Mouse (Mus musculus) spleen, adult 2 months (tissue): ENCODE measurements around the gene Ensa. TPM values are rescaled to one million over a fixed set of nuclear protein-coding genes. Genes with fewer than 3 reads are reported as not detected.
"Not testable (repeated sequence)": the region's sequence is repeated elsewhere in the genome, so short reads cannot be mapped to it uniquely, and the experiment has no call there.

Source experiments
- DNase-seq, 2 experiments: peaks; one replicate each; pipeline versions ENCODE4 v3.0.0 to v3.0.0-alpha.2; 2012 to 2021; ENCODE audit warnings: low spot score in 2 of 2, low read depth in 1 of 2
- H3K27ac ChIP-seq: fragments of 200-500 bp; 2 replicates; pipeline ENCODE4 v1.5.1; 2012; ENCODE audit warnings: low read length, inconsistent platforms; ENCODE audit not compliant: insufficient read depth
- H3K27me3 ChIP-seq: fragments of 200-500 bp; 2 replicates; pipeline ENCODE4 v1.6.1; 2012; ENCODE audit warnings: mild to moderate bottlenecking, moderate library complexity, low read length, inconsistent platforms; ENCODE audit not compliant: control insufficient read depth, insufficient read depth
- H3K36me3 ChIP-seq: fragments of 200-500 bp; 2 replicates; pipeline ENCODE4 v1.6.1; 2012; ENCODE audit warnings: mild to moderate bottlenecking, low read length, inconsistent platforms; ENCODE audit not compliant: control insufficient read depth, insufficient read depth
- H3K4me1 ChIP-seq: fragments of 200-500 bp; 2 replicates; pipeline ENCODE4 v1.6.1; 2011; ENCODE audit warnings: inconsistent platforms; ENCODE audit not compliant: control insufficient read depth, insufficient read depth, insufficient read length
- H3K4me3 ChIP-seq: fragments of 200-500 bp; 2 replicates; pipeline ENCODE4 v1.5.1; 2011; ENCODE audit warnings: mild to moderate bottlenecking, inconsistent platforms; ENCODE audit not compliant: insufficient read depth, insufficient read length; ENCODE audit errors: extremely low read depth
- CTCF ChIP-seq: fragments of 200-500 bp; IDR thresholded peaks from 2 replicates; pipeline ENCODE4 v1.5.1; 2011; ENCODE audit warnings: mild to moderate bottlenecking, inconsistent platforms; ENCODE audit not compliant: insufficient read depth, insufficient read length, insufficient replicate concordance; ENCODE audit errors: extremely low read depth
- POLR2A ChIP-seq: fragments of 200-500 bp; IDR thresholded peaks from 2 replicates; pipeline ENCODE4 v1.6.1; 2011; ENCODE audit warnings: low read depth, low read length, inconsistent platforms
- WGBS: fragments of 180-500 bp; shearing (Covaris S2); methylation state at CpG from one replicate; pipeline ENCODE4 v1.1.7; 2018; 5-methylcytosine and 5-hydroxymethylcytosine counted together
- polyA plus RNA-seq: library from polyadenylated mRNA; depleted of rRNA; stranded (reverse); fragments of >200 nt; gene quantifications from 2 replicates; pipeline ENCODE4 v1.2.3, GENCODE M21; 2012

Ensa gene
- polyA plus RNA-seq, 1 experiment = 10.4 TPM

GRCm38 (mm10) chr3:95613996-95614395 lies 10.8 kb upstream of the Ensa start:
- no peaks in the 10 kb centered on the region for H3K27me3 ChIP-seq
- DNase-seq = no peak
- no peaks in the 10 kb centered on the region for H3K4me1 ChIP-seq
- 95% methylated on average over 1 of the region's 1 CpGs for WGBS
- TF ChIP-seq CTCF (no peak), POLR2A (no peak)
- peaks cover 27% of the 10 kb centered on the region for H3K36me3 ChIP-seq
- H3K27ac ChIP-seq = no peak overlapping the region
- H3K4me3 ChIP-seq = no peak overlapping the region

GRCm38 (mm10) chr3:95618511-95618910 lies 6.3 kb upstream of the Ensa start:
- H3K27me3 ChIP-seq = no peaks in the 10 kb centered on the region
- H3K36me3 ChIP-seq = peaks cover 19% of the 10 kb centered on the region
- TF ChIP-seq POLR2A (no peak), CTCF (no peak)
- 90% methylated on average over 1 of the region's 1 CpGs for WGBS
- no peaks in the 10 kb centered on the region for H3K4me1 ChIP-seq
- H3K4me3 ChIP-seq = no peak overlapping the region
- H3K27ac ChIP-seq = no peak overlapping the region
- no peak for DNase-seq

- no peak for DNase-seq
- Histone ChIP-seq H3K4me1 (no peaks in the 10 kb centered on the region), H3K27ac (no peak overlapping the region), H3K36me3 (peaks cover 11% of the 10 kb centered on the region), H3K27me3 (no peaks in the 10 kb centered on the region), H3K4me3 (no peak overlapping the region)
- TF ChIP-seq POLR2A (no peak), CTCF (no peak)
- 89% methylated on average over 1 of the region's 1 CpGs for WGBS
These were observed 3.6 kb upstream of the Ensa start for GRCm38 (mm10) chr3:95621241-95621640.

- not testable (repeated sequence) for H3K4me1 ChIP-seq, H3K36me3 ChIP-seq, DNase-seq, H3K27me3 ChIP-seq, H3K27ac ChIP-seq, H3K4me3 ChIP-seq
- 94% methylated on average over 20 of the region's 20 CpGs for WGBS
These were observed 2.4 kb upstream of the Ensa start for GRCm38 (mm10) chr3:95622421-95622820.

- 81% methylated on average over 2 of the region's 2 CpGs for WGBS
- no peak for TF ChIP-seq CTCF
These were observed 1.2 kb upstream of the Ensa start for GRCm38 (mm10) chr3:95623551-95623950.

GRCm38 (mm10) chr3:95623991-95624515 lies 740 bp upstream of the Ensa start:
- not testable (repeated sequence) for DNase-seq, H3K4me3 ChIP-seq, H3K27me3 ChIP-seq, H3K4me1 ChIP-seq, H3K27ac ChIP-seq
- 78% methylated on average over 5 of the region's 5 CpGs for WGBS
- peaks cover 16% of the 10 kb centered on the region for H3K36me3 ChIP-seq

More at GRCm38 (mm10) chr3:95623551-95623950, 1.2 kb upstream of the Ensa start:
- no peak for DNase-seq
- Histone ChIP-seq H3K27me3 (no peaks in the 10 kb centered on the region), H3K36me3 (peaks cover 12% of the 10 kb centered on the region), H3K27ac (no peak overlapping the region), H3K4me3 (no peak overlapping the region), H3K4me1 (no peaks in the 10 kb centered on the region)

GRCm38 (mm10) chr3:95627763-95628162 lies 3.0 kb downstream of the Ensa start:
- Histone ChIP-seq H3K27me3 (no peaks in the 10 kb centered on the region), H3K36me3 (peaks cover 30% of the 10 kb centered on the region), H3K4me3 (no peak overlapping the region), H3K27ac (no peak overlapping the region), H3K4me1 (no peaks in the 10 kb centered on the region)
- no peak for DNase-seq
- WGBS = 79% methylated on average over 5 of the region's 5 CpGs
- TF ChIP-seq POLR2A (no peak), CTCF (no peak)
